Mouse (Mus musculus) macrophage (primary cell): ENCODE results near the gene Arid4a. TPM values are rescaled to one million over a fixed set of nuclear protein-coding genes. Genes with fewer than 3 reads are reported as not detected.

ENCODE experiments used
- H3K27ac ChIP-seq: fragments of 350-480 bp; formaldehyde crosslinking; 2 replicates; pipeline ENCODE4 v1.9.0; 2021
- H3K36me3 ChIP-seq: fragments of 350-480 bp; formaldehyde crosslinking; 2 replicates; pipeline ENCODE4 v1.9.0; 2021; ENCODE audit errors: inconsistent target
- H3K4me3 ChIP-seq: fragments of 350-480 bp; formaldehyde crosslinking; 2 replicates; pipeline ENCODE4 v1.9.0; 2021; ENCODE audit errors: inconsistent target
- H3K79me2 ChIP-seq: fragments of 350-480 bp; formaldehyde crosslinking; 2 replicates; pipeline ENCODE4 v1.9.0; 2021; ENCODE audit errors: inconsistent target
- WGBS: methylation state at CpG from one replicate; pipeline ENCODE4 v1.1.7; 2026; ENCODE audit warnings: inconsistent platforms; ENCODE audit not compliant: missing documents; 5-methylcytosine and 5-hydroxymethylcytosine counted together
- polyA plus RNA-seq: library from polyadenylated mRNA; stranded (reverse); fragments of 250-400 nt; gene quantifications from 3 replicates; pipeline ENCODE4 v1.2.4, GENCODE M21; 2018; ENCODE audit warnings: inconsistent platforms
- total RNA-seq, 78 experiments: library from RNA; depleted of rRNA; stranded (reverse); fragments of 250-400 nt; gene quantifications; 1 replicate in 9 of 78; 2 replicates in 24 of 78; 3 replicates in 43 of 78; 4 replicates in 2 of 78; pipeline ENCODE4 v1.2.4; 2018; ENCODE audit warnings: inconsistent platforms in 56 of 78

Gene Arid4a
- 100 to 1,000 TPM in 25 of 26 experiments, 10 to 100 TPM in 1; 89.8 to 317 (median 227) TPM for total RNA-seq (2018; cell fraction: chromatin; rRNA removed)
- 10 to 100 TPM; 11.7 to 39.1 (median 31.2) TPM for total RNA-seq (2018; cell fraction: cytosol; rRNA removed)
- total RNA-seq (2018; cell fraction: nucleus; rRNA removed): 100 to 1,000 TPM in 7 of 26 experiments, 10 to 100 TPM in 19; 46.9 to 144 (median 92.7) TPM
- polyA plus RNA-seq: 17.8 to 50.5 TPM (median 26.8 TPM) in 3 replicates

DNA sequence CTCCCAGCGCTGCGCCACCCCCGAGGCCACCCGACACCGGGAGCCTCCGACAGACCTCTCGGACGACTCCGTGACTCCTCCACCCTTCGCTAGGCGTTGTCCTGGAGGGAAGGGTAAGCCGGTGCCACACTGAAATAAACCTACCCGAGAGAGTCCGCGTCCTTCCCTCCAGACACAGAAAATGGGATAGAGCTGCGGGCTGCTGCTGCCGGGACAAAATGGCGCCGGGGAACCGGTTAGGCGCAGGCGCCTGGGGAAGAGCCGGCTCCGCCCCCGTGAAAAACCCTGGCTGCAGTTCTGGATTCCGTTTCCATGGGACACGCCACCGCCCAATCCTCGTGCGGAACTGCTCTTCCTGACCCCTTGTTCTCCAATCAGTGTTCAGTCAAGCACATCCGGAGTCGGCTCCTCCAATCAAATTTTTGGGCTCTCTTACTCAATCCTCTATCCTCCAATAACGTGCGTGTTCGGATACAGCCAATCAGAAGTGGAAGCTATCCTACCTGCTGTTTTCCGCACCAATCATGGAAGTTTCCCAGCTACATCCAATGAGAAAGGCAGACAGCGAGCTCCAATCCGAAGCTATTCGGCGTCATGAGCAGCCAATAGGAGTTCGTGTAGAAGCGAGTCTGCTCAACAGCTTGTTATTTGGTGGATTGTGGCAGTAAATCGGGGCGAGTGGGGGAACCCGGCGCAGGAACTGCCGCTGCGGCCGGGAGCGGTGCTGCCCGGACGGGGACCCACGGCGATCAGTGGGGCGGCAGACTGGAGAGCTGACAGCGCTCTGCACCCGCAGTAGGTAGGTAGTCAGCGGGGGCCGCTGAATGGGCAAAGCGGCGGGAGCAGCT lies at the start of gene Arid4a:
TSS of gene Arid4a (plus strand) at position 628 of the 848 bp plus-strand sequence.
- WGBS: under 1% methylated on average over 59 of the region's 61 CpGs
- peaks cover 83% of the 10 kb centered on the region for H3K79me2 ChIP-seq
- peak within 1 kb of the TSS; percentile 73 for H3K27ac ChIP-seq

DNA sequence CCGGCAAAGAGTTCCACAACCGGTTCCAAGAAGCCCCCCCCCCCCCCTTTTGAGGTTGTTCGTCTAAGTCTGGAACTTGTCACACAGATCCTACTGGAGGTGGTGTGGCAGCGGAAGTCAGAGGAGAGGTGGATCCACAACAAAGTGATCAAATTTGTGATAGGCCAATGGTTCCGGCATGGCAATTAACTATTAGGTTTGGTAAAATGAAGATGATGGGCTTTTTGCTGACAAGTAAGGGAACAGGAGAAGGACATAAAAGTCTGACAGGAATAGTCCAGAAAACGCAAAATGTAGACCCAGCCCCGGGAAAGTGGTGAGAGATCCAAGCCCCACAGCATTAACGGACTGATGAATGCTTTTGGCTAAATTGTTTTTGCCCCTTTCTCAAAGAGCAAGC lies 48.2 kb upstream of the Arid4a start:
- Histone ChIP-seq H3K79me2 (no peaks in the 10 kb centered on the region), H3K27ac (peak overlapping the region; percentile 86), H3K4me3 (peak overlapping the region; percentile 54), H3K36me3 (0 out of 2 replicates have a peak, but pooled peaks cover under 1% of the 10 kb centered on the region)
- WGBS: 68% methylated on average over 8 of the region's 8 CpGs

More for the DNA sequence above, at the start of gene Arid4a:
- H3K4me3 ChIP-seq: peak within 1 kb of the TSS; percentile 89
- H3K36me3 ChIP-seq: peaks cover 26% of the 10 kb centered on the region

DNA sequence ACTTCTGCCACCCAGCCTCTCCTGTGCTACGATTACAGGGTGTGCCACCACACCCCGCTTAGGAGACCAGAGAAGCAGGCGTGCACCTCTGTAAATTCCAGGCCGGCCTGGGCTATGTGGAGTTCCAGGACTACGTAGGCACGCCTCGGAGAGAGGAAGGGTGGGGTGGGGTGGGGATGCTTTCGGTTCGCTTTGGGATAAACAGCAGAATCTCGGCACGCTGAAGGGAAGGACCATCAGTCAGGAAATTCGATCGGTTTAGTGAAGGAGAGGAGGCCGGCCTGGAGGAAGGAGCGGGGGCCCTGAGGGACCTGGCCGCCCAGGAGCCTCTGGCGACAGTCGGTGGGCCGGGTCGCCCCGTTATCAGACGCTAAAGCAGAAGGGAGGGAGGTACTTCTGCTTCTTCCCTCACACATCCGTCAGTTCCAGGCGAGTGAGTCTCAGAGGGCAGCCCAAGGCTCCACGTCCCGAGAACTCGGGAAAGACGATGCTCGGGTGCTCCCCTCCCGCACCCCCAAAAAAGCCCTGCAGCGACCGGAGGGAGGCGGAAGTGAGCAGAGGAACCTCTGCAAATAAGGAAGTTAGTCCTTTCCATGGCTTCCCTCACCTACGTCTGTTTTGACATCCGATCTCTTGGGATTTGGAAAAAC lies 47.5 kb upstream of the Arid4a start:
- no peaks in the 10 kb centered on the region for H3K36me3 ChIP-seq
- peak overlapping the region; percentile 54 for H3K4me3 ChIP-seq
- peak overlapping the region; percentile 86 for H3K27ac ChIP-seq
- no peaks in the 10 kb centered on the region for H3K79me2 ChIP-seq
- WGBS: 2% methylated on average over 29 of the region's 35 CpGs

- H3K27ac ChIP-seq: peak overlapping the region; percentile 86
- H3K79me2 ChIP-seq: no peaks in the 10 kb centered on the region
- H3K36me3 ChIP-seq: no peaks in the 10 kb centered on the region
- WGBS: 0% methylated on average over 15 of the region's 15 CpGs
- H3K4me3 ChIP-seq: peak overlapping the region; percentile 54
Measured at GRCm38 (mm10) chr12:70968791-70969307, 46.9 kb upstream of the Arid4a start.

GRCm38 (mm10) chr12:70969485-70970184 lies 46.2 kb upstream of the Arid4a start:
- H3K4me3 ChIP-seq: peak overlapping the region; percentile 54
- 5% methylated on average over 17 of the region's 17 CpGs for WGBS
- H3K27ac ChIP-seq: peak overlapping the region; percentile 86
- H3K36me3 ChIP-seq: no peaks in the 10 kb centered on the region
- H3K79me2 ChIP-seq: no peaks in the 10 kb centered on the region

DNA sequence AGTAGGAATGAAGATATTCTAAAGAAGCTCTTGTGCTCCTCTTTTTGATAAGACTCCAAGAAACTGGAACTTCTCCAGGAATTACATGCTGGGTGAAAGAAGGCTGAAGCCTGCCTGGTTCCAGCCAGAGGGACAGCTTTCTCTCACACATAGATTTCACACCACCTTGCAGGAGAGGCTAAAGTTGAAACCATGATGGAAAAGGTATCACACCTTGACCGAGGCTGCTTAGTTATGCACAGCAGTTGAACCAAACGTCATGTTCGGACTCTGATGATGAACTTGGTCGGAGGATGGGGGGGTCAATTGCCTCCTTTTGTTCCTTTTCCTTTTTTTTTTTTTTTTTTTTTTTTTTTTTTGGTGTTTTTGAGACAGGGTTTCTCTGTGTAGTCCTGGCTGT lies 42.0 kb upstream of the Arid4a start:
- Histone ChIP-seq H3K79me2 (peaks cover 39% of the 10 kb centered on the region), H3K4me3 (peak overlapping the region; percentile 89), H3K27ac (peak overlapping the region; percentile 35; the same call in 1 of the 2 replicates), H3K36me3 (no peaks in the 10 kb centered on the region)
- 66% methylated on average over 4 of the region's 4 CpGs for WGBS

DNA sequence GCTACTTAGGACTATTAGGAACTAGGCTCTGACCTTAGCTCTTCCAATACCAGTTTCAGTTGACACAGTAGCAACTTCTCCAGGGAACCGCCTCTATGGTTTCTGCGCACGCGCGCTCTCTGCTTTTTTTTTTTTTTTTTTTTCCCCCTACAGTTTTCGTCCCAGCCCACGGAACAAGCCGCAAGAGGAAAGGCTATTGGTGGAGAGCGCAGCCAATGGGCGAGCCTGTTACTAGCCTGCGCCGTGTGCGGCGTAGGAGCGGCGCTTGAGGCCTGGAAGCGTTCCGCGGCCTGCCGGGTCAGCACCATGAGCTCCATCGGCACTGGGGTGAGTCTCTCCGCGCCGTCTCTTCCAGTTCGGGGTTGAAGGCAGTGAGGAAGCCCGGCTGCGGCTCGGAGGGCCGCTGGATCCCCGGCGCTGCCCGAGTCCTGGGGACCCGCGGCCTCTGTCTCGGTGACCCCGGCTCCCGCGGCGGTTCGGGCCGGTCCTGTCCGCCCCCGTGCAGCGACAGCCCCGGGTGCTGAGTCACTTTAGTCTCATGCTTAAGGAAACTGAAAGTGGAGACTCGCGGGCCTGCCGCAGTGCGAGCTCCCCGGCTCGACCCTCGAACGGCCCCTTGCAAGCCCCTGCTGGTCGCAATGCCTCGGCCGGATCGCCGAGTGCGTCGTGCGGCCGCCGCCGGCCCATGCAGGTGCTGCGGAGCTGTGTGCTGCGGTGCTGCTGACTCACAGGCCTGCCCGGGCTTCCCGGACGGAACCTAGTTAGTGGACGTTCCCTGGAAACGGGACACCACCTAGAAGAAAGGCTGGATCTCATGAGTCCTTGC lies 41.1 kb upstream of the Arid4a start, which contains the start of gene Psma3:
TSS of gene Psma3 (plus strand) at position 181 of the 826 bp plus-strand sequence.
- H3K4me3 ChIP-seq: peak within 1 kb of the TSS; percentile 89
- peaks cover 8% of the 10 kb centered on the region for H3K36me3 ChIP-seq
- WGBS: under 1% methylated on average over 69 of the region's 71 CpGs
- peaks cover 47% of the 10 kb centered on the region for H3K79me2 ChIP-seq
- H3K27ac ChIP-seq: peak within 1 kb of the TSS; percentile 71

GRCm38 (mm10) chr12:70975406-70975805 lies 40.4 kb upstream of the Arid4a start:
- 16% methylated on average over 10 of the region's 10 CpGs for WGBS
- Histone ChIP-seq H3K79me2 (peaks cover 55% of the 10 kb centered on the region), H3K4me3 (peak overlapping the region; percentile 89), H3K36me3 (peaks cover 15% of the 10 kb centered on the region), H3K27ac (peak overlapping the region; percentile 71)

- Histone ChIP-seq H3K79me2 (peaks cover 60% of the 10 kb centered on the region), H3K4me3 (peak overlapping the region; percentile 89), H3K36me3 (peaks cover 20% of the 10 kb centered on the region), H3K27ac (peak overlapping the region; percentile 71; the same call in 1 of the 2 replicates)
- 42% methylated on average over 3 of the region's 3 CpGs for WGBS
Measured at GRCm38 (mm10) chr12:70975891-70976290, 39.9 kb upstream of the Arid4a start.

GRCm38 (mm10) chr12:70978345-70978744 lies 37.4 kb upstream of the Arid4a start:
- peaks cover 84% of the 10 kb centered on the region for H3K79me2 ChIP-seq
- 45% methylated on average over 6 of the region's 7 CpGs for WGBS
- peaks cover 40% of the 10 kb centered on the region for H3K36me3 ChIP-seq
- no peak overlapping the region for H3K27ac ChIP-seq
- H3K4me3 ChIP-seq: no peak overlapping the region

- WGBS: 95% methylated on average over 7 of the region's 7 CpGs
- peaks cover 82% of the 10 kb centered on the region for H3K79me2 ChIP-seq
- H3K36me3 ChIP-seq: peaks cover 88% of the 10 kb centered on the region
- no peak overlapping the region for H3K4me3 ChIP-seq
- no peak overlapping the region for H3K27ac ChIP-seq
Measured at GRCm38 (mm10) chr12:70984855-70985550, 30.8 kb upstream of the Arid4a start.

DNA sequence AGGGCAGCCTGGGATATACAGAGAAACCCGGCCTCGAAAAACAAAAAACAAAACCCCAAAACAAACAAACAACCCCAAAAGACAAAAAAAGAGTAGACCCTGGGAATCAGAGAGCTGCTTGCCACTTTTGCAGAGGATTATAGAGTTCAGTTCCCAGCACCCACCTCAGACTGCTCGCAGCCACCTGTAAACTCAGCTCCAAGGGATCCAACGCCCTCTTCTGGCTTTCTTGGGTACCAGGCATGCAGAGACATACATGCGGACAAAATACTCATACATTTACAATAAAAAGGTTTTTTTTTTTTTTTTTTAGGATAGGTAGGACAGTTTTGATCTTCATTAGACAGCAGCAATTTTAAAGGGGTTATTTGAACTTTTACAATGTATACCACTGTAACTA lies 18.6 kb upstream of the Arid4a start:
- 98% methylated on average over 4 of the region's 5 CpGs for WGBS
- no peak overlapping the region for H3K27ac ChIP-seq
- H3K36me3 ChIP-seq: peaks cover 29% of the 10 kb centered on the region; the same call in 1 of the 2 replicates
- H3K4me3 ChIP-seq: no peak overlapping the region
- H3K79me2 ChIP-seq: peaks cover 38% of the 10 kb centered on the region
